Mouse (Mus musculus) embryonic facial prominence, embryonic 11.5 days (tissue): ENCODE data around the gene Ube2h. TPM values are rescaled to one million over a fixed set of nuclear protein-coding genes. Genes with fewer than 3 reads are reported as not detected.

Experiments
- ATAC-seq: fragments of 200-750 bp; cut with Nextera tagmentation; replicated peaks from 2 replicates; pipeline ENCODE4 v1.8.0; 2017; ENCODE audit warnings: low read depth; ENCODE audit not compliant: insufficient number of reproducible peaks, low FRiP score, low TSS enrichment
- DNase-seq: peaks from one replicate; pipeline ENCODE4 v3.0.0-alpha.2; 2015; ENCODE audit warnings: low spot score
- H3K27ac ChIP-seq: fragments of 300-500 bp; sonication (generic); replicated peaks from 2 replicates; pipeline ENCODE4 v1.5.1; 2014; ENCODE audit warnings: mild to moderate bottlenecking, low read depth, low read length, control low read depth
- H3K27me3 ChIP-seq: fragments of 300-500 bp; sonication (generic); 2 replicates; pipeline ENCODE4 v1.6.1; 2014; ENCODE audit warnings: mild to moderate bottlenecking, low read length, moderate library complexity, mixed read lengths; ENCODE audit not compliant: control insufficient read depth, insufficient read depth
- H3K36me3 ChIP-seq: fragments of 300-500 bp; sonication (generic); replicated peaks from 2 replicates; pipeline ENCODE4 v1.6.1; 2014; ENCODE audit warnings: low read depth, mild to moderate bottlenecking, low read length, moderate library complexity, mixed read lengths; ENCODE audit not compliant: control insufficient read depth, insufficient read depth
- H3K4me1 ChIP-seq: fragments of 300-500 bp; sonication (generic); 2 replicates; pipeline ENCODE4 v1.6.1; 2014; ENCODE audit warnings: low read length, mixed read lengths; ENCODE audit not compliant: control insufficient read depth, insufficient read depth
- H3K4me2 ChIP-seq: fragments of 300-500 bp; sonication (generic); 2 replicates; pipeline ENCODE4 v1.6.1; 2014; ENCODE audit warnings: low read depth, mild to moderate bottlenecking, control low read depth, low read length, moderate library complexity
- H3K4me3 ChIP-seq: fragments of 300-500 bp; sonication (generic); 2 replicates; pipeline ENCODE4 v1.5.1; 2014; ENCODE audit warnings: low read depth, low read length, control low read depth
- H3K9ac ChIP-seq: fragments of 300-500 bp; sonication (generic); replicated peaks from 2 replicates; pipeline ENCODE4 v1.6.1; 2014; ENCODE audit warnings: mild to moderate bottlenecking, control low read depth, low read length
- H3K9me3 ChIP-seq: fragments of 300-500 bp; sonication (generic); replicated peaks from 2 replicates; pipeline ENCODE4 v1.6.1; 2016; ENCODE audit warnings: mild to moderate bottlenecking, low read length, inconsistent platforms, mixed read lengths; ENCODE audit not compliant: control insufficient read depth
- WGBS: fragments of 180-500 bp; shearing (Covaris S2); extraction: QIAGEN DNeasy Blood & Tissue Kit; methylation state at CpG from one replicate; pipeline ENCODE4 v1.1.7; 2014; 5-methylcytosine and 5-hydroxymethylcytosine counted together
- polyA plus RNA-seq: library from polyadenylated mRNA; unstranded; fragments of >200 nt; fragmentation: Nextera tagmentation; extraction: Ambion mirVana; gene quantifications from 2 replicates; pipeline ENCODE4 v1.2.1, GENCODE M21; 2014

Gene Ube2h
- polyA plus RNA-seq, result 48.4 and 52.4 TPM in 2 replicates

DNA sequence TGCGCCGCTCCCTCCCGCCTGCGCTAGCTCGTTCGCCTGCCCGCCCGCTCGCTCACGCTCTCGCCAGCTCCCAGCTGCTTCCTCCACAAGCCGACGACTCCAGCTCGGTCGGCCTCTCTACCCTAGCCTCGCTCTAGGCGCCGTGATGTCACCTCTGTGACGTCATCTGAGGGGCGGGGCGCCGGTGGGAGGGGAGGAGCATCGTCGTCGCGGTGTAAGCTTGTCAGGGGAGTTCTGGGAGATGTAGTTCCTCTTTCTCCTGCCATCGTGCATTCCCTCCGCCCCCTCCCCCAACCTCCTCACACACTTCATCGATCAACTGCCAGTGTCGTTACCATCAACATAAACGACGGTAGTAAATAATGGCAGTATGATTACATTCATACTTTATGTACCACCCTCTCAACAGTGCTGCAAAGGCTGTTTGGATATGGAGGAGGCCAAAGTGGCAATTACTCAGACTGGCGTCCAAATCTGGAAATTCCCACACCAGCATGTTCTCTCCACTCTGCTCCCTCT lies at the start of gene Ube2h:
Gene Ube2h (minus strand): TSS at position 141 of the 519 bp plus-strand sequence.
- under 1% methylated on average over 28 of the region's 33 CpGs for WGBS
- peak within 1 kb of the TSS; percentile 76 for H3K27ac ChIP-seq
- H3K4me2 ChIP-seq, result peak within 1 kb of the TSS; percentile 86
- H3K9me3 ChIP-seq, result no peaks in the 10 kb centered on the region
- peak within 1 kb of the TSS; percentile 79 for H3K4me3 ChIP-seq
- H3K9ac ChIP-seq, result peak within 1 kb of the TSS; percentile 78
- H3K4me1 ChIP-seq, result peaks cover 4% of the 10 kb centered on the region
- ATAC-seq (peak; percentile 92), DNase-seq (peak; percentile 99)
- H3K27me3 ChIP-seq, result no peaks in the 10 kb centered on the region
- H3K36me3 ChIP-seq, result no peaks in the 10 kb centered on the region

GRCm38 (mm10) chr6:30353661-30354060 lies 49.3 kb upstream of the Ube2h start:
- H3K27me3 ChIP-seq, result no peaks in the 10 kb centered on the region
- no peak overlapping the region for H3K27ac ChIP-seq
- H3K4me1 ChIP-seq, result no peaks in the 10 kb centered on the region
- H3K36me3 ChIP-seq, result no peaks in the 10 kb centered on the region
- H3K4me2 ChIP-seq, result no peak overlapping the region
- H3K4me3 ChIP-seq, result no peak overlapping the region
- no peak overlapping the region for H3K9ac ChIP-seq
- 69% methylated on average over 8 of the region's 8 CpGs for WGBS
- DNase-seq, result no peak
- H3K9me3 ChIP-seq, result no peaks in the 10 kb centered on the region
- ATAC-seq, result no peak

DNA sequence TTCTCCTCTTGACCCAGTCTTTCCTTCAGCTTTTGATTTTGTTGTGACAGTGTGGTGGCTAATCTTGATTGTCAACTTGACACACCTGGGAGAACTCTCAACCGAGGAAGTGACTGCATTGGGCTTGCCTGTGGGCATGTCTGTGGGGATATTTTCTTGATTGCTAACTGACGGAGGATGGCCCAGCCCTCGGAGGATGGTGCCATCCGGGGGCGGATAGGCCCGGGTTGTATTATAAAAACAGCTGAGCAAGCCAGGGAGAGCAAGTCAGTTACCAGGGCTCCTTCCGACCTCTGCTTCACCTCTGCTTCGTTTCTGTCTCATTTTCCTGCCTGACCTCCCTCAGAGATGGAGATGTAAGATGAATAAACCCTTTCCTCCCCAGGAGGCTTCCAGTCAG lies 48.4 kb upstream of the Ube2h start:
- Histone ChIP-seq H3K36me3 (no peaks in the 10 kb centered on the region), H3K4me2 (no peak overlapping the region), H3K4me3 (no peak overlapping the region), H3K27me3 (no peaks in the 10 kb centered on the region), H3K9me3 (no peaks in the 10 kb centered on the region), H3K27ac (no peak overlapping the region), H3K9ac (no peak overlapping the region), H3K4me1 (no peaks in the 10 kb centered on the region)
- no peak for DNase-seq
- no peak for ATAC-seq
- 44% methylated on average over 8 of the region's 8 CpGs for WGBS

DNA sequence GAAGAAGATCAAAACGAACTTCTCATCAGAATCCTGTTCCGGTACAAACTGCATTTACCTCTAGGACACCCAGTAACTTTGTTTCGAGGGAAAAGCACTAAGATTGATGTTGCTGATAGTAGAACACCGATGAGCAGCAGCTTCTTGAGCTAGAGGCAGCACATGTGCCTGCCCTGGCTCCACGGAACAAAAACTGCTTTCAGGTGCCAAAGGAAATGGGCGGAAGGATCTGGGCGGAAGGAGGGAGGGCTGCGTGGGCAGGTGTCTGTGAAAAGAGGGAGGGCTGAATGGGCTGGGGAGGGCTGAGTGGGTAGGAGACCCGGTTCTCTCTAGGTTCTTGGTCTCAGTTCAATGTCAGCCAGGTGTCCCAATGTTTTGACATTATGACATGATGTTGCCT lies 47.0 kb upstream of the Ube2h start:
- no peak overlapping the region for H3K4me3 ChIP-seq
- no peak overlapping the region for H3K9ac ChIP-seq
- H3K9me3 ChIP-seq, result no peaks in the 10 kb centered on the region
- H3K4me1 ChIP-seq, result no peaks in the 10 kb centered on the region
- no peak overlapping the region for H3K27ac ChIP-seq
- ATAC-seq (no peak), DNase-seq (no peak)
- H3K4me2 ChIP-seq, result no peak overlapping the region
- H3K36me3 ChIP-seq, result no peaks in the 10 kb centered on the region
- 78% methylated on average over 9 of the region's 9 CpGs for WGBS
- no peaks in the 10 kb centered on the region for H3K27me3 ChIP-seq

DNA sequence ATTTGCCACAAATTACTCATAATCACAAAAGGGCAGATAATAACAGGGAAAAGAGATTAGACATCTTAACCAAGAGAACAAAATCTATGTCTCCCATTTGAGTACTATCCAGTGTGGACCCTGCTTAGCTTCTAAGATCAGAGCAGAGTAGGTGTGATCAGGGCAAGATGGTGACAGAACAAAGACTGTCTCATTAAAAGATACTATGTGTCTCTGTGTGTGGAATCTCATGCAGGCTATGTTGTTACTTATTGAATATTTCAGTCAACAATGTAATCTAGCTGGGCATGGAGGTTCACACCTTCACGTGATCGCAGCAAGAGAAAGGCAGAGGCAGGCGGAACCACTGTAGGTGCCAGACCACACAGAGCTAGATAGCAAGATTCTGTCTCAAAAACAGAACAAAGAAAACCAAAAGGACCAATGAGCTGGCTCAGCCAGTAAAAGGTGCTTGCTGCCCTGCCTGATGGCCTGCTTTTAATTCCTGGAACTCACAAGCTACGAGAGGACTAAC lies 43.0 kb upstream of the Ube2h start:
- Histone ChIP-seq H3K4me3 (no peak overlapping the region), H3K4me2 (no peak overlapping the region), H3K27ac (no peak overlapping the region), H3K9me3 (no peaks in the 10 kb centered on the region), H3K4me1 (no peaks in the 10 kb centered on the region), H3K9ac (no peak overlapping the region), H3K36me3 (no peaks in the 10 kb centered on the region), H3K27me3 (no peaks in the 10 kb centered on the region)
- WGBS, result 87% methylated on average over 4 of the region's 4 CpGs
- ATAC-seq (no peak), DNase-seq (no peak)

DNA sequence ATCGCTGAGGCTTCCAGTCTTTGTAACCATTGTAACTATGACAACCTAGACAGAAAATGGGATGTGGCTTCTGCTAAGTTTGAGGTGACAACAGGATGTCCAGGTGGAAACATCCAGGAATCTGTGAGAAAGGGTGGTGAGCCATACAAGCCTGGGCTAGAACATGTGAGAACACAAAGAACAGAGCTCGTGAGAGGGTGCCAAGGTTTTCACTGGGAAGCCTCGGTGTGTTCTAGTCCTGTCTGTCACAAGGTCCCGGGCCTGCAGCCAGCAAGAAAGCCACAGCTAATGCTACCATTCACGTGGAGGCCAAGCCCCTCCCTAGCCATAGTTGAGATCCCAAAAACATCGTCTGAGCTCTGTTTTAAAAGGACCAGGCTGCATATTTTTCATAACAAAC lies 42.4 kb upstream of the Ube2h start:
- Histone ChIP-seq H3K9ac (no peak overlapping the region), H3K27ac (no peak overlapping the region), H3K4me3 (no peak overlapping the region), H3K4me2 (no peak overlapping the region), H3K36me3 (no peaks in the 10 kb centered on the region), H3K9me3 (no peaks in the 10 kb centered on the region), H3K27me3 (no peaks in the 10 kb centered on the region), H3K4me1 (no peaks in the 10 kb centered on the region)
- 85% methylated on average over 6 of the region's 6 CpGs for WGBS
- ATAC-seq (no peak), DNase-seq (no peak)

DNA sequence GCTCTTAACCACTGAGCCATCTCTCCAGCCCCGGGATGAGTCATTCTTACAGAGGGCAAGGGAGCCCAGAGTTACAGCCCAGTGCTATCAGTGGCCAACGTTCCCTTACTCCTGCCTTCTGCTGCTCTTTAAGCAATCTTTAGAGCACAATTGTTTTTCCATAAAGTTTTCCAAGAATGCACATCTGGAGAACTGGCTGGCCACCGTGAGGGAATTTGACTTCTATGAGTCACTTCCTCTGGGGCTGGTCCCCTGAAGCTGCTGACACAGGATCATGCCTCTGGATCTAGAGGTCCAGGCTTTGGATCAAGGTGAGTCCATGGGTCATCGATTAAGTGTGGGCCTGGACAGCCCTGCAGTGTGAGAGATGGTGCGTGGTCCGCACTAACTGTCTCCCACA lies 39.7 kb upstream of the Ube2h start:
- ATAC-seq (no peak), DNase-seq (no peak)
- Histone ChIP-seq H3K36me3 (no peaks in the 10 kb centered on the region), H3K4me3 (no peak overlapping the region), H3K27ac (no peak overlapping the region), H3K4me2 (no peak overlapping the region), H3K9ac (no peak overlapping the region), H3K27me3 (no peaks in the 10 kb centered on the region), H3K9me3 (no peaks in the 10 kb centered on the region), H3K4me1 (no peaks in the 10 kb centered on the region)
- WGBS, result 83% methylated on average over 6 of the region's 6 CpGs

GRCm38 (mm10) chr6:30340231-30340873 lies 36.0 kb upstream of the Ube2h start:
- Histone ChIP-seq H3K9ac (no peak overlapping the region), H3K4me3 (no peak overlapping the region), H3K4me2 (no peak overlapping the region), H3K36me3 (no peaks in the 10 kb centered on the region), H3K27me3 (no peaks in the 10 kb centered on the region), H3K27ac (no peak overlapping the region), H3K9me3 (no peaks in the 10 kb centered on the region), H3K4me1 (no peaks in the 10 kb centered on the region)
- no peak for DNase-seq
- 80% methylated on average over 4 of the region's 4 CpGs for WGBS
- ATAC-seq, result no peak
